Mouse (Mus musculus) cerebellum, adult 2 months (tissue): ENCODE measurements around the gene Gm11037. TPM values are rescaled to one million over a fixed set of nuclear protein-coding genes. Genes with fewer than 3 reads are reported as not detected.

Experiments
- DNase-seq, 2 experiments: peaks; one replicate each; pipeline ENCODE4 v3.0.0; 2021
- H3K27ac ChIP-seq: fragments of 200-500 bp; 2 replicates; pipeline ENCODE4 v1.5.1; 2012; ENCODE audit warnings: low read length, control low read depth, inconsistent platforms; ENCODE audit not compliant: insufficient read depth
- H3K27me3 ChIP-seq: fragments of 200-500 bp; 2 replicates; pipeline ENCODE4 v1.6.1; 2012; ENCODE audit warnings: inconsistent platforms, mild to moderate bottlenecking, low read length, moderate library complexity; ENCODE audit not compliant: control insufficient read depth, insufficient read depth
- H3K4me1 ChIP-seq: fragments of 200-500 bp; 2 replicates; pipeline ENCODE4 v1.6.1; 2011; ENCODE audit warnings: low read length; ENCODE audit not compliant: control insufficient read depth, insufficient read depth
- H3K4me3 ChIP-seq: fragments of 200-500 bp; replicated peaks from 2 replicates; pipeline ENCODE3; 2011; ENCODE audit warnings: mild to moderate bottlenecking, low read depth, low read length, control low read depth; ENCODE audit not compliant: insufficient read depth
- CTCF ChIP-seq: fragments of 200-500 bp; IDR thresholded peaks from 2 replicates; pipeline ENCODE4 v1.5.1; 2011; ENCODE audit warnings: low read depth, mild to moderate bottlenecking, control low read depth, low read length, moderate library complexity, borderline replicate concordance; ENCODE audit not compliant: insufficient read depth
- POLR2A ChIP-seq: fragments of 200-500 bp; IDR thresholded peaks from 2 replicates; pipeline ENCODE4 v1.6.1; 2011; ENCODE audit warnings: low read length, control low read depth, borderline replicate concordance; ENCODE audit not compliant: insufficient read depth
- WGBS: fragments of 180-500 bp; shearing (Covaris S2); methylation state at CpG from one replicate; pipeline ENCODE4 v1.1.7; 2018; 5-methylcytosine and 5-hydroxymethylcytosine counted together
- polyA plus RNA-seq: library from polyadenylated mRNA; depleted of rRNA; stranded (reverse); fragments of >200 nt; gene quantifications from 2 replicates; pipeline ENCODE4 v1.2.3, GENCODE M21; 2012

Gm11037 gene
- polyA plus RNA-seq, 1 experiment, result not detected

DNA sequence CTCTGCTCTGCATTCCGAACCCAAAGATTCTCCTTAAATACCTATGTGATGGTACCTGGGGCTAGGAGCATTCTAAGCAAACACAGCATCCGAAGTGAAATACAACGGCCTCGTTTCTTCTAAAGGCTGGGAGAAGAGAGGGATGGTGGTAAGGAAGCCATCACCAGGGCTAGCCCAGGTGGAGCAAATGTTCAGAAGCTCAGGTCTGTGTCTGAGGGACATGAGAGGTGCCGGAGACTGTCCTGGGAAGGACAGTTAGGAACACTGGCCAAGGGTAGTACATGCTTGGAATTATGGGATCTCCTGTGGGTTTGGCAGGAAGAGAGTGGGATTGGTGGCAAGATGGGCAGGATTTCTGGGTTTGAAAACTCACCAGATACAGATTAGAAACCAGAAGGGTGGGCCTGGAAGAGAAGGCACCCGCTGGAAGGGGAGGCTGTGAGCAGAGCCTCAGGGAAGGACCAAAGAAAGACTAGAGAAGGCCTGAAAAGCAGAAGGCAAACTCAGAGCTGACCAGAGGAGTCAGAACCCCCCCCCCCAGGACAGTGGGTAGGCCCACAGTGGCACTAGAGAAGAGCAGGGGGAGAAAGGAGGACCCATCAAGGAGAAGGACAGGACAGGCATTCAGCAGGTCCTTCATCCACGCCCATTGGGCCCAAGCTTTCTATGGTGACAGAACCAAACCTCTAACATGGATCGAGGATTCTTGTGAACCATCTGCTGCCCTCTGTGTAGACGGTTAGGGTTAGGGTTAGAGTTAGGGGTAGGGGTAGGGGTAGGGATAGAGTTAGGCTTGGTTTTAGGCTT lies 7.9 kb upstream of the Gm11037 start:
- Histone ChIP-seq H3K27ac (no peak overlapping the region), H3K4me3 (no peak overlapping the region), H3K4me1 (no peaks in the 10 kb centered on the region), H3K27me3 (no peaks in the 10 kb centered on the region)
- no peak for TF ChIP-seq CTCF
- DNase-seq, result no peak
- 91% methylated on average over 9 of the region's 9 CpGs for WGBS

DNA sequence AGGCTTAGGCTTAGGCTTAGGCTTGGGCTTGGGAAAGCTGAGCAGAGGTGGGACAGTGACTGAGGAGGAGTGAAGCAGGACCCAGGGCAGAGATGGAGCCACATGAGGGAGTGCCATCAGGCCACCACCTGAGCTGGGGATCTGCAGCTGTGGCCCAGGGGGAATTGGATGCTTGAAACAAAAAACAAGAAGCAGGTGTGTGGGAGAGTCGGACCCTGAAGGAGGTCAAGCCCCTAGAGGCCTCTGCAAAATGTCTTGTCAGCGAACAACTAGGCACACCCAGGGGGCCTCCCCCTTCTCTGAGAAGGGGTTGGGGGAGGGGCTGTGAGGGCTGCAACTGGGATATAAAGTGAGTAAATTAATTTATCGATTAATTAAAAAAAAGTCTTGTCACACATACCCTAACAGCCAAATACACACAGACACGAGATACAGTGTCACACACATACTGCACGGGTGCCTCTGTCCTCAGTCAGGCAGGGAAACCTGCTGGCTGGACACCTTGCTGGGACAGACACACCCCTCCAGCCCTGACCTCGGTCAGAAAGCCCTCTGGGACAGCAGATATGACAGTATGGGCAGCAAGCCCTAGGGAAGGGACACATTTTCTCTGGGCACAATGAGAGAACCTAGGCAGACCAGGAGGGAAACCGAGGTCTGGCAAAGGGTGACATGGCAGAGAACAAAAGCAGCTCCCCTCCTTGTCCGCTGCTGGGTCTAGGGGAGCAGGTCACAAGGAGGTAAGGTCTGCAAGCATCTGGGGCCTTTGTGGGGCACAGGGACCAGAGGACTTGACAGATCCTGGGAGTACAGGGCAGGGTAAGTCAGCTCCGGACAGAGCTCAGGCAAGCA lies 7.1 kb upstream of the Gm11037 start:
- Histone ChIP-seq H3K4me1 (no peaks in the 10 kb centered on the region), H3K27me3 (no peaks in the 10 kb centered on the region), H3K27ac (no peak overlapping the region), H3K4me3 (no peak overlapping the region)
- 59% methylated on average over 9 of the region's 9 CpGs for WGBS
- TF ChIP-seq POLR2A (no peak), CTCF (no peak)
- no peak for DNase-seq

DNA sequence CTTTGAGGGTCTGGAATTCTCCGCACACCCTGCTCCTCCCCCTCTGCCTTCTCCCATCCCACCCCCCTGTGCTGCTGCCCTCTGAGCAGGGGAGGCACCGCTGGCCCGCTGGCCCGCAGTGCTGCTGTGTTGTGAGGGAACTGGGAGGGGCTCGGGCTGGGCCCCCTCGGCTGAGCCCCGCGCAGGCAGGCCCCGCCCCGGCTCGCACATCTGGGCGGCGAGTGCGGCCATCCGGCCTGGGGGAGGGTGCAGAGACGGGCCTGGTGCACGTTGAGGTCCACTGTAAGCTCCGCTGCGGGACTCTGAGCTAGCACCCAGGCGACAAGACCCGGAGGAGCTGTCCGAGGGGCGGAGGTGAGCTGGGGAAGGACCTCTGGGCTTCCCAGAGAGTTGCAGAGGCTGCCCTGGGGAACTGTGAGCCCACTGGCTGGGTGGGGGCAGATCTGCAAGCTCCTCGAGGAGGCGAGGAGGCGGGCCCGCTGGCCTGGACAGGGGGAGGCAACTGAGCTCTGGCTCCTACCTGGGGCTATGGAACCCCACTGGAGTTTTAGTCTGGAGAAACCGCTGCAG lies 6.1 kb upstream of the Gm11037 start, which contains the start of gene Hspa12b:
Gene Hspa12b (plus strand): TSS at position 120 of the 570 bp plus-strand sequence.
- no peak for TF ChIP-seq POLR2A
- no peak for TF ChIP-seq CTCF
- Histone ChIP-seq H3K4me1 (no peaks in the 10 kb centered on the region), H3K27me3 (no peaks in the 10 kb centered on the region), H3K27ac (no peak within 1 kb of the TSS), H3K4me3 (no peak within 1 kb of the TSS)
- DNase-seq, result no peak
- 5% methylated on average over 28 of the region's 28 CpGs for WGBS

DNA sequence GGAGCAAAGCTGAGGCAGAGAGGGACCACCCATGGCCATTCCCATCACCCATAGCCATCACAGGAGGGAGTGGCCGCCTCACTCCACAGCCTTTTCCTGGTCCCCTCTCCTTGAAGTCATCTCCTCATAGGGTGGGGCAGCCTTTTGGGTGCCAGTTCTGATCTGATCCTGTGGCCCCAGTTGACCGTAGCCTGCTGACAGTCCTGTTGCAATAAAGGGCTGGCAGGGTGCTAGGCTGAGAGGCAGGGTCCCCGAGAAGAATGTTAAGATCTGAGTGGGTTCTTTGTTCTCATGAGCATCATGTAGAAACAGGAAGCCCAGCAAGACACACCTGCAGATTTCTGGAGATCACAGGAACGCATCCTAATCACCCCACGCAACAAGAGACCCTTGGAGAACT lies 5.1 kb upstream of the Gm11037 start:
- DNase-seq, result no peak
- no peak overlapping the region for H3K27ac ChIP-seq
- 87% methylated on average over 5 of the region's 5 CpGs for WGBS
- no peak overlapping the region for H3K4me3 ChIP-seq
- no peaks in the 10 kb centered on the region for H3K4me1 ChIP-seq
- H3K27me3 ChIP-seq, result no peaks in the 10 kb centered on the region
- TF ChIP-seq POLR2A (no peak), CTCF (no peak)

DNA sequence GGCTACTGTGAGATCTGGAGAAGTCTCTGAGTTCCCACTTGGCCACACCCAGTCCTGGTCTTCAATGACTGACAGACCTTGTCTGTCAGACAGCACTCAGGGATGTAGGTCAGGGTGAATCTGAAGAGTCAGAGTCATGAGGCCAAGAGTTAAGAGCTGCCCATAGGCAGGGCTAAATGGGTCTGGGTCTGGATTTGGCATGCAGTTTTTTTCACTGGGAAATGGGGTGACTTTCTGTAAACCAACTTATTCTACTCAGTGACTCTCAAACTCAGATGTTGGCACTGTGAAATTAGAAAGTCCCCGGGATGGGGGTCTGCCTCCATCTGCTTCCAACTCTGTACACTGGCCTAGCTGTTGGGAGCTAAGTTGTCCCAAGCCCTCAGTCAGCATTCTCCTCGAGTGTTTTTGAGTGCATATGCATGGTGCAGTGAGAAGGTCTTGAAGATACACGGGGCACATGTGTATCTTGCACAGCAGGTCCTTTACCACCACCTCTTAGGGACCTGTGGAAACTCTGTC lies 4.6 kb upstream of the Gm11037 start:
- Histone ChIP-seq H3K4me1 (no peaks in the 10 kb centered on the region), H3K27ac (no peak overlapping the region), H3K4me3 (no peak overlapping the region), H3K27me3 (no peaks in the 10 kb centered on the region)
- TF ChIP-seq CTCF (no peak), POLR2A (no peak)
- WGBS, result 68% methylated on average over 3 of the region's 3 CpGs
- DNase-seq, result no peak

DNA sequence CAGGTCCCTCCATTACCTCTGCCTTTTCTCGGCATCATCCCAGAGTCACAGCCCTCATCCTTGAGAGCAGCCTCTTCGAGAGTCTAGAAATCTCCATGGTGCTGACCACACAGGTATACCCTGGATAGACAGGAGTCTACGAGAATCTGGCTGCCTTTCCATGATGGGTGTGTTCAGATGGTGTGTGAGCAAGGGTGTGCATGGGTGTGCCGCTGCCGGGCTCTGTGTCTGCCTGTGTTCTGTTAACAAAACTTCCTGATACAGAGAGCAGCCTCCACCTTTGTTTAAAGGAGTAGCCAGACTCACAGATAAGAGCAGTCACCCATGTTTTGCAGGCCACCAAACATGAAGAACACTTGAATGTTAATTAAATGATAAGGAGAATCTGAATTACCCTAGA lies 3.5 kb upstream of the Gm11037 start:
- no peak overlapping the region for H3K4me3 ChIP-seq
- 80% methylated on average over 5 of the region's 5 CpGs for WGBS
- TF ChIP-seq POLR2A (no peak), CTCF (no peak)
- H3K27ac ChIP-seq, result no peak overlapping the region
- no peak for DNase-seq
- no peaks in the 10 kb centered on the region for H3K27me3 ChIP-seq
- no peaks in the 10 kb centered on the region for H3K4me1 ChIP-seq

DNA sequence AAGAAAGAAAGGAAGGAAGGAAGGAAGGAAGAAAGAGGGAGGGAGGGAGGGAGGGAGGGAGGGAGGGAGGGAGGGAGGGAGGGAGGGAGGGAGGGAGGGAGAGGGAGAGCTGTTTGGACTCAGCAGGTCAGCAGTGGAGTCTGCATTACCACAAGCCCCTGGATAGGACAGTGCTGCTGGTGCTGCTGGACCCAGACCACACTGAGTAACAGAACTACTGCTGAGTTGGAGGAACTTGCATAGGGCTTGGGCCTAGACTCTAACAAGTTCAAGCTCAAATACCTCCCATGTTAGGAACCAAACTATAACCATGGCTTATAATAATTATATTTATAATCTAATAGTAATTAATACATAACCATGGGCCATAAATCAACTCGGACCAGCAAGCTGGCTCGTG lies 2.4 kb upstream of the Gm11037 start:
- no peak for TF ChIP-seq POLR2A
- 89% methylated on average over 2 of the region's 2 CpGs for WGBS
- no peak overlapping the region for H3K27ac ChIP-seq
- DNase-seq, result no peak
- H3K27me3 ChIP-seq, result no peaks in the 10 kb centered on the region
- H3K4me1 ChIP-seq, result no peaks in the 10 kb centered on the region
- H3K4me3 ChIP-seq, result no peak overlapping the region
